Mouse (Mus musculus) hindbrain, postnatal 0 days (tissue): ENCODE data around the gene Car2. TPM values are rescaled to one million over a fixed set of nuclear protein-coding genes. Genes with fewer than 3 reads are reported as not detected.

Source experiments
- ATAC-seq: fragments of 200-750 bp; cut with Nextera tagmentation; 2 replicates; pipeline ENCODE4 v1.8.0; 2017; ENCODE audit warnings: mild to moderate bottlenecking, moderate TSS enrichment, moderate library complexity
- DNase-seq: peaks from one replicate; pipeline ENCODE4 v3.0.0-alpha.2; 2015; ENCODE audit warnings: low spot score
- H3K27ac ChIP-seq: fragments of 300-500 bp; sonication (generic); 2 replicates; pipeline ENCODE4 v1.5.1; 2014; ENCODE audit warnings: mild to moderate bottlenecking
- H3K27me3 ChIP-seq: fragments of 300-500 bp; sonication (generic); 2 replicates; pipeline ENCODE4 v1.6.1; 2014; ENCODE audit warnings: low read length, mixed read lengths; ENCODE audit not compliant: insufficient read depth
- H3K36me3 ChIP-seq: fragments of 300-500 bp; sonication (generic); 2 replicates; pipeline ENCODE4 v1.6.1; 2014; ENCODE audit warnings: low read length, mixed read lengths; ENCODE audit not compliant: insufficient read depth
- H3K4me1 ChIP-seq: fragments of 300-500 bp; sonication (generic); 2 replicates; pipeline ENCODE4 v1.6.1; 2014; ENCODE audit warnings: antibody characterized with exemption, low read length, mixed read lengths; ENCODE audit not compliant: insufficient read depth
- H3K4me2 ChIP-seq: fragments of 300-500 bp; sonication (generic); 2 replicates; pipeline ENCODE4 v1.6.1; 2014; ENCODE audit warnings: low read depth, mild to moderate bottlenecking, low read length, moderate library complexity, mixed read lengths
- H3K4me3 ChIP-seq: fragments of 300-500 bp; sonication (generic); 2 replicates; pipeline ENCODE4 v1.5.1; 2014; ENCODE audit warnings: low read length
- H3K9ac ChIP-seq: fragments of 300-500 bp; sonication (generic); replicated peaks from 2 replicates; pipeline ENCODE4 v1.6.1; 2014; ENCODE audit warnings: mild to moderate bottlenecking, low read length, moderate library complexity, mixed read lengths
- H3K9me3 ChIP-seq: fragments of 300-500 bp; sonication (generic); 2 replicates; pipeline ENCODE4 v1.6.1; 2016; ENCODE audit warnings: low read length, mixed read lengths
- CTCF ChIP-seq: IDR thresholded peaks from 2 replicates; pipeline ENCODE4 v1.5.1; 2016; ENCODE audit warnings: antibody characterized with exemption, control low read depth, low read depth
- WGBS: fragments of 180-500 bp; shearing (Covaris S2); extraction: QIAGEN DNeasy Blood & Tissue Kit; methylation state at CpG from one replicate; pipeline ENCODE4 v1.1.7; 2014; 5-methylcytosine and 5-hydroxymethylcytosine counted together
- polyA plus RNA-seq: library from polyadenylated mRNA; unstranded; fragments of >200 nt; fragmentation: Nextera tagmentation; extraction: Ambion mirVana; gene quantifications from 2 replicates; pipeline ENCODE4 v1.2.1, GENCODE M21; 2015
- total RNA-seq: library from RNA; depleted of rRNA; stranded (reverse); fragments of >200 nt; gene quantifications from 2 replicates; pipeline ENCODE4 v1.2.3, GENCODE M21; 2014

The Car2 gene
- total and polyA plus RNA-seq, 2 experiments from 2014 or later, result 79.6 to 89.4 TPM

- Histone ChIP-seq H3K4me2 (no peak overlapping the region), H3K9ac (no peak overlapping the region), H3K36me3 (no peaks in the 10 kb centered on the region), H3K27ac (no peak overlapping the region), H3K27me3 (no peaks in the 10 kb centered on the region), H3K4me3 (no peak overlapping the region), H3K9me3 (no peaks in the 10 kb centered on the region), H3K4me1 (peaks cover 6% of the 10 kb centered on the region; the same call in 1 of the 2 replicates)
- TF ChIP-seq CTCF, result no peak
- 77% methylated on average over 2 of the region's 2 CpGs for WGBS
- DNase-seq, result no peak
- ATAC-seq, result no peak
These were observed 20.1 kb upstream of the Car2 start for GRCm38 (mm10) chr3:14865941-14866340.

- Histone ChIP-seq H3K4me2 (peak overlapping the region; percentile 34; the same call in 1 of the 2 replicates), H3K4me1 (no peaks in the 10 kb centered on the region), H3K36me3 (no peaks in the 10 kb centered on the region), H3K9ac (no peak overlapping the region), H3K27ac (no peak overlapping the region), H3K4me3 (no peak overlapping the region), H3K27me3 (no peaks in the 10 kb centered on the region), H3K9me3 (no peaks in the 10 kb centered on the region)
- WGBS, result 16% methylated on average over 11 of the region's 11 CpGs
- ATAC-seq, result peak; percentile 69
- TF ChIP-seq CTCF, result peak; percentile 81
- peak; percentile 78 for DNase-seq
These were observed 16.3 kb upstream of the Car2 start for GRCm38 (mm10) chr3:14869779-14870178.

GRCm38 (mm10) chr3:14870528-14870927 lies 15.5 kb upstream of the Car2 start:
- no peaks in the 10 kb centered on the region for H3K9me3 ChIP-seq
- H3K27ac ChIP-seq, result no peak overlapping the region
- no peaks in the 10 kb centered on the region for H3K27me3 ChIP-seq
- no peak overlapping the region for H3K4me3 ChIP-seq
- H3K36me3 ChIP-seq, result no peaks in the 10 kb centered on the region
- ATAC-seq, result no peak
- no peak for DNase-seq
- no peak overlapping the region for H3K9ac ChIP-seq
- no peaks in the 10 kb centered on the region for H3K4me1 ChIP-seq
- H3K4me2 ChIP-seq, result no peak overlapping the region
- TF ChIP-seq CTCF, result no peak
- WGBS, result 79% methylated on average over 1 of the region's 1 CpGs

DNA sequence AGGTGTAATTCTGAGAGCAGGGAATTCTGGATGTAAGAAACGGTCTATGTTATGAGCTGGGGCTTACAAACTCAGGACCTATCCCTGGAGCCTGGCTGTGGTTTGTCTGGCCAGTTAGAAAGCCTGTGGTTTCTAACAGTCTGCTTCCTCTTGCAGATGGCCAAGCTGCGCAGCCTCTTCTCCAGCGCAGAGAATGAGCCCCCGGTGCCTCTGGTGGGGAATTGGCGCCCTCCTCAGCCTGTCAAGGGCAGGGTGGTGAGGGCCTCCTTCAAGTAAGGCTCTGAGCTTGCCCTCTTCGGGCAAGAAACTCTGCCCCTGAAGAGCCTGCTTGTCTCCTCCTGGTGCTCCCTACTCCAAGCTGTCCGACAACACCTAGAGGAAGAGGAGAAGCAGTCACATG lies 14.7 kb upstream of the Car2 start:
- Histone ChIP-seq H3K36me3 (no peaks in the 10 kb centered on the region), H3K9ac (no peak overlapping the region), H3K4me1 (no peaks in the 10 kb centered on the region), H3K4me3 (no peak overlapping the region), H3K27ac (no peak overlapping the region), H3K27me3 (no peaks in the 10 kb centered on the region), H3K9me3 (no peaks in the 10 kb centered on the region), H3K4me2 (no peak overlapping the region)
- DNase-seq (peak; percentile 11), ATAC-seq (no peak)
- TF ChIP-seq CTCF, result peak; percentile 36; the same call in 1 of the 2 replicates
- WGBS, result 58% methylated on average over 7 of the region's 7 CpGs

- no peaks in the 10 kb centered on the region for H3K4me1 ChIP-seq
- no peak overlapping the region for H3K4me2 ChIP-seq
- WGBS, result 45% methylated on average over 8 of the region's 8 CpGs
- H3K27me3 ChIP-seq, result no peaks in the 10 kb centered on the region
- TF ChIP-seq CTCF, result peak; percentile 71
- H3K27ac ChIP-seq, result no peak overlapping the region
- no peaks in the 10 kb centered on the region for H3K36me3 ChIP-seq
- H3K4me3 ChIP-seq, result no peak overlapping the region
- peak; percentile 42; the same call in 1 of the 2 replicates for ATAC-seq
- no peaks in the 10 kb centered on the region for H3K9me3 ChIP-seq
- no peak overlapping the region for H3K9ac ChIP-seq
- DNase-seq, result peak; percentile 90
These were observed 11.6 kb upstream of the Car2 start for GRCm38 (mm10) chr3:14874402-14875040.

GRCm38 (mm10) chr3:14876325-14876918 lies 9.7 kb upstream of the Car2 start:
- no peak overlapping the region for H3K9ac ChIP-seq
- TF ChIP-seq CTCF, result no peak
- ATAC-seq (no peak), DNase-seq (no peak)
- 76% methylated on average over 9 of the region's 9 CpGs for WGBS
- H3K27ac ChIP-seq, result no peak overlapping the region
- no peaks in the 10 kb centered on the region for H3K4me1 ChIP-seq
- no peaks in the 10 kb centered on the region for H3K9me3 ChIP-seq
- H3K36me3 ChIP-seq, result no peaks in the 10 kb centered on the region
- H3K4me3 ChIP-seq, result no peak overlapping the region
- H3K27me3 ChIP-seq, result no peaks in the 10 kb centered on the region
- H3K4me2 ChIP-seq, result no peak overlapping the region
